Comparison of ENCODE assay signal across 8 mouse cellular contexts in the genomic region with DNA sequence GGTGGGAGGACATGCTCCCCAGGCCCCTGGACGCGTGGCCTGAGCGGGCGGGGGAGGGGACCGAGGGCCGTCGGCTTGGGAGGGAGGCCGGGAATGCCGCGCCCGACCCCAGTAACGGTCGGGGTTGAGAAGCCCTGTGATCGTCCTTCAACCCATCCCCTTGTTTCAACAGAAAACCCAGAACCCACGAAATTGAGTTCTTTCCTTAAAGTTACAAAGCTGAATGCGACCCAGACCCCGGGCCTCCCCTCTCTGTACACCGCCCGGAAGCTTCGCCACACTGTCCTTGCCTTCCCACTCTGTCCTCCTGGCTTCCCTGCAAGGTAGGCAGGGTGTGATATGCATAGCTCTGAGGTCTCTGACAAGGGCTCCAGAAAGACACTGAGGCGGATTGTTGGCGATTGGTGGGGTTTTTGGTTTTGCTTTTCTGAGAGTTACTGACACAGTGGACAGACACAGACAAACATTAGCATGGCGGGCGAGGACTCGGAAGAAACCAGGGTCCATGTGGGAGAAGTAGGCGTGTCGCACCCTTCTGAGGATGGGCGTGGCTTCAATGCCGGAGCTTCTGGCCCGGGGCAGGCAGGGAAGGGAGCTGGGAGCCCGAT. TPM values are rescaled to one million over a fixed set of nuclear protein-coding genes. Genes with fewer than 3 reads are reported as not detected.
DNase-seq lines count a peak whose midpoint lies in the region; ATAC-seq lines count a peak whose summit lies in the region.

No protein-coding gene starts in this region.

- peak overlapping the region; percentile 64 for H3K4me2 ChIP-seq in intestine, embryonic 16.5 days (ENCODE audit: low read depth, low read length)

- no peaks in the 10 kb centered on the region; the same call in none of the 2 replicates for H3K36me3 ChIP-seq in intestine, embryonic 16.5 days (ENCODE audit: control insufficient read depth, insufficient read depth, low read length)

- H3K27ac ChIP-seq in intestine, embryonic 16.5 days (ENCODE audit: low read length), result peak overlapping the region; percentile 95

- no peaks in the 10 kb centered on the region for H3K27me3 ChIP-seq in intestine, embryonic 16.5 days (replicated peaks; ENCODE audit: control insufficient read depth, insufficient read depth, low read length)

- peaks cover 22% of the 10 kb centered on the region for H3K4me1 ChIP-seq in intestine, embryonic 16.5 days (ENCODE audit: control insufficient read depth, insufficient read depth, low read length)

- H3K9ac ChIP-seq in intestine, embryonic 16.5 days (ENCODE audit: low read depth, low read length), result peak overlapping the region; percentile 100

- no peaks in the 10 kb centered on the region for H3K9me3 ChIP-seq in intestine, embryonic 16.5 days (ENCODE audit: control insufficient read depth, low read length)

- intact Hi-C loops in gastrocnemius, postnatal 36 days (cut with DNase I), result loop anchor here (2.0 kb wide), 1 partner anchor 35 kb away; a partner anchor contains a TSS
- intact Hi-C loops in left cerebral cortex, postnatal 25 days (cut with DNase I), result no loop called here

- peak overlapping the region; percentile 98 for H3K4me3 ChIP-seq in intestine, embryonic 16.5 days (ENCODE audit: low read length)

- peak; percentile 75 for ATAC-seq in intestine, embryonic 16.5 days

- peak; percentile 75 to 79 for DNase-seq in adrenal gland, adult 18-20 months (ENCODE audit: low spot score in 2 of 2)
- peak; percentile 92 for DNase-seq in embryo, embryonic 11 days
- DNase-seq in gastrocnemius, postnatal 36 days, result peak; percentile 76 to 79
- DNase-seq in left cerebral cortex, postnatal 25 days (ENCODE audit: low spot score in 2 of 2), result peak; percentile 78 to 85
- DNase-seq in mesoderm, embryonic 11.5 days (ENCODE audit: low read depth, low spot score), result peak; percentile 88
- DNase-seq in right cerebral cortex, postnatal 25 days, result peak; percentile 79
- DNase-seq in yolk sac, embryonic 10.5 days (ENCODE audit: low spot score), result peak; percentile 90

- WGBS in intestine, embryonic 16.5 days, result under 1% methylated on average over 31 of the region's 31 CpGs

RNA-seq across cellular contexts. Expression of a gene that starts 0.6 kb away (rescaled TPM):
- total RNA-seq in adrenal gland, adult 18-20 months (2021), result 100 to 1,000 TPM; 211 to 300 TPM
- 10 to 100 TPM; 70.7 to 92.0 TPM for total RNA-seq in gastrocnemius, postnatal 36 days (2021)
- polyA plus RNA-seq in intestine, embryonic 16.5 days (2015; fragmentation: Nextera tagmentation; extraction: Ambion mirVana), result 499 and 529 TPM in 2 replicates
- total RNA-seq in left cerebral cortex, postnatal 25 days (2021), result 100 to 1,000 TPM; 259 to 301 TPM

RNA-seq across cellular contexts. Expression of a gene that starts 1.0 kb away (rescaled TPM):
- 10 to 100 TPM; 16.3 to 19.5 TPM for total RNA-seq in adrenal gland, adult 18-20 months (2021)
- 10 to 100 TPM; 24.4 to 26.0 TPM for total RNA-seq in gastrocnemius, postnatal 36 days (2021)
- 27.8 and 32.5 TPM in 2 replicates for polyA plus RNA-seq in intestine, embryonic 16.5 days (2015; fragmentation: Nextera tagmentation; extraction: Ambion mirVana)
- total RNA-seq in left cerebral cortex, postnatal 25 days (2021), result 10 to 100 TPM; 20.9 to 21.0 TPM

RNA-seq across cellular contexts. Expression of a gene that starts 34.6 kb away (rescaled TPM):
- total RNA-seq in adrenal gland, adult 18-20 months (2021), result 10 to 100 TPM; 45.2 to 49.9 TPM
- 1 to 10 TPM; 3.9 to 4.9 TPM for total RNA-seq in gastrocnemius, postnatal 36 days (2021)
- polyA plus RNA-seq in intestine, embryonic 16.5 days (2015; fragmentation: Nextera tagmentation; extraction: Ambion mirVana), result 17.5 and 21.0 TPM in 2 replicates
- total RNA-seq in left cerebral cortex, postnatal 25 days (2021), result 10 to 100 TPM; 82.5 to 95.0 TPM

RNA-seq across cellular contexts. Expression of a gene that starts 41.8 kb away (rescaled TPM):
- total RNA-seq in adrenal gland, adult 18-20 months (2021), result under 1 TPM in 1 of 2 experiments, not detected in 1; 0.46 TPM
- total RNA-seq in gastrocnemius, postnatal 36 days (2021), result under 1 TPM in 1 of 2 experiments, not detected in 1; 0.28 TPM
- polyA plus RNA-seq in intestine, embryonic 16.5 days (2015; fragmentation: Nextera tagmentation; extraction: Ambion mirVana), result 0.69 and 0.71 TPM in 2 replicates
- 10 to 100 TPM; 68.0 to 80.4 TPM for total RNA-seq in left cerebral cortex, postnatal 25 days (2021)

RNA-seq across cellular contexts. Expression of a gene that starts 52.4 kb away (rescaled TPM):
- 1 to 10 TPM; 2.2 to 3.4 TPM for total RNA-seq in adrenal gland, adult 18-20 months (2021)
- 10 to 100 TPM; 11.7 to 17.6 TPM for total RNA-seq in gastrocnemius, postnatal 36 days (2021)
- polyA plus RNA-seq in intestine, embryonic 16.5 days (2015; fragmentation: Nextera tagmentation; extraction: Ambion mirVana), result 112 and 120 TPM in 2 replicates
- total RNA-seq in left cerebral cortex, postnatal 25 days (2021), result 10 to 100 TPM in 1 of 2 experiments, 1 to 10 TPM in 1; 9.7 to 11.8 TPM

Comparison
In these comparisons a context has a peak if more than half of its experiments do, and no peak if none do; other contexts are left out.
1. Peak in every context shown above with its lines: DNase-seq, ATAC-seq, H3K4me3 ChIP-seq and H3K27ac ChIP-seq.
2. RNA of a gene that starts 34.6 kb away (total RNA-seq): 82.5 to 95.0 TPM in left cerebral cortex, postnatal 25 days and 45.2 to 49.9 TPM in adrenal gland, adult 18-20 months; 3.9 to 4.9 TPM in gastrocnemius, postnatal 36 days; every median in the first group is over 4 times any median in the second.